Mouse (Mus musculus) neural tube, postnatal 0 days (tissue): ENCODE measurements around the gene Canx. TPM values are rescaled to one million over a fixed set of nuclear protein-coding genes. Genes with fewer than 3 reads are reported as not detected.

Experiments
- microRNA counts: library from miRNA; unstranded; fragments of <30 nt; microRNA quantifications from one replicate; lab custom pipeline; 2015
- microRNA-seq: library from miRNA; unstranded; fragments of <30 nt; microRNA quantifications from one replicate; pipeline ENCODE4, GENCODE M21; 2016
- polyA plus RNA-seq: library from polyadenylated mRNA; unstranded; fragments of >200 nt; fragmentation: Nextera tagmentation; extraction: Ambion mirVana; gene quantifications from 2 replicates; pipeline ENCODE4 v1.2.1, GENCODE M21; 2015

Gene Canx
- polyA plus RNA-seq = 247 TPM in 2 replicates

DNA sequence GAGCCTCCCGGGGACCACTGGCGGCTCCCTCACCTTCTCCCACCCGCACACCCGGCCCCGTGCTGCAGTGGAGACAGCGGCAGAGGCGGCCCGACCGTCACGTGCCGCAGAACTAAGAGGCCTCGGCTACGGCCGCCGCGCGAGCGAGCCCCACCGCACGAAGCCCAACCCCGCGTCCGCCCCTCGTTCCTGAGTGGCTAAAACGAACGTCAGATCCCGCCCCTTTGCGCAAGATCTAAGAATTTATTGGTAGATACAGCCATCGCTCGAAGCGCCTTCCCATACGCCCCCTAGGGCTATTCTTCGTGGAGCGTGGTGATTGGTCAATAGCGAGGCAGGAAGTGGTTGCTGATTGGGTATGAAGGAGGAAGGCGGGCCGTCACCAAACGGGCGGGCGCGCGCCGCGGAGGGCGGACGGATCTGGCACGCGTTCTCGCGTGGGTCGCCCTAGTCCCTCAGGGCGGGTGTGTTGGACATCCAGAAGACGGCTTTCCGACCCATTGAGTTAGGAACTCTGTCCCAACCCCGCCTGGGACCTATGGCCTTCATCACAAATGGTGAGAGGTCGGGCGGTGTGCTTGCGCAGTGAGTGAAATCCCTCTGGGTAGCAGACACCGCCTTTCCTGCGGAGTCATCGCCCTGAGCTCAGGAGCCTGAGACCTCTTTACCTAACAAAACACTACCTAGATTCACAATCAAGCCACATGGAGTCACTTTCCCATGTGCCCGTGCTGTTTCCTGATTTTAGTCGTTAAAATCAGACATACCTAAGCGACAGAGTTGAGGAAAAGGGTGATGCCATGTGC lies at the start of gene Canx:
TSS of gene Canx (minus strand) at position 178 of the 806 bp plus-strand sequence.

DNA sequence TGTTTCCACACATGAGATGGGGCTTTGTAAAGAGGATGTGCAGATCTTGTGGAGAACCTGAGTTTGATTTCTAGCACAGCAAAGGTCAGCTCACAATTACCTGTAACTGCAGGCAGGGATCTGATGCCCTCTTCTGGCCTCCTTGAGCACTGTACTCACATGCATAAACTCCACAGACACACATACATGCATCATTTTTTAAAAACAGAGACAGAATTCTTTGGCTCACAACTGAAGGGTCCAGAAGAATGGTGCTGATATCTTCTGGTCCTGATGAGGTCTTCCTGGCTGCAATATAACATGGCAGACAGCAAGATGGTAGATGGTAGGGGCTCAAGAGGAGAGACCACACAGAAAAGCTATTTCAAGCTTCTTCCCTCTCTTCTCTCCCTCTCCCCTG lies 28.7 kb upstream of the Canx start, which contains the start of gene Cby3:
TSS of gene Cby3 (plus strand) at position 301 of the 400 bp plus-strand sequence.

DNA sequence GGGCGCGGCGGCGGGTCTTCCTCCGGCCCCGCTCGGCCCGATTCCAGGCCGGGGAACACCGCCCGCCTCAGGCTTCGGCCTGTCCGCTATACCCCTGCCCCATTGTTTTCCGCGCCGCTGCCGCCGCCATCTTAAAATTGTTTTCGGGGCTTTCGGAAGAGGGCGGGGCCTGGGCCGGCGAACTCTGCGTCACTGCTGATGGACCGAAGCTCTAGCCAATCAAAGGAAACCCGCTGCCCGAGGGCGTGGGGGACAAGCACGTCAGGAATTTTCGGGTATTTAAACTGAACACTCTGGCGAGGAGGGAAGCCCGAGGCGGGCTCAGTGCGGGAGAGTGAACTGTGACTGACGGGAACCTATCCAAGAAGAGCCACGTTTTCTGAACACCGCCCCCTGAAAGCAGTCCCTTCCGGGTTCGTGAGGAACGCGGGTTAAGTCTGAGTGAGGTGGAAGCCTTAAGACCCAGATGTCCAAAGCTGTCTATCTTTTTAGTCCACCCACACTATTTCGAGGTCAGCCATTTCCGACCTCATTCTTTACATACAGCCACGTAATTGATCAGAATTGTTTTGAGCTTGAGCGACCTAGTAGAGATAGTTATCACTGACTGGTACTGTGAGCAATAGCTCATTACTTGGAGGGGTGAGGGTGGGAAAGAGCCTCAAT lies 33.1 kb downstream of the Canx start, which contains the start of gene Maml1:
TSS of gene Maml1 (minus strand) at position 122 of the 666 bp plus-strand sequence.

MicroRNAs within 50 kb of the gene (microRNA counts, 519-probe panel; counts per million panel counts)
- 4,356 counts per million, percentile 42 among the panel's probes with 10 or more counts for microRNA mmu-miR-804 (lab: Ali Mortazavi, UCI)

Small RNA genes lying within 50 kb of the gene (microRNA-seq; reads per million reads assigned to microRNA genes)
- gene Mir804 = not detected

Other genes starting within 250 kb of the Canx start
- 28.9 and 32.1 TPM in 2 replicates for gene Tbc1d9b, start 194.3 kb downstream of the Canx start, polyA plus RNA-seq
- gene Mrnip, start 151.2 kb downstream of the Canx start, polyA plus RNA-seq = 33.8 and 40.5 TPM in 2 replicates
- 442 and 490 TPM in 2 replicates for gene Sqstm1, start 114.8 kb downstream of the Canx start, polyA plus RNA-seq
- gene Mgat4b, start 114.8 kb downstream of the Canx start, polyA plus RNA-seq = 90.2 and 107 TPM in 2 replicates
- gene Ltc4s, start 87.1 kb downstream of the Canx start, polyA plus RNA-seq = 8.9 and 10.1 TPM in 2 replicates
- 1.8 and 2.1 TPM in 2 replicates for gene Maml1, start 33.4 kb downstream of the Canx start, polyA plus RNA-seq
- gene Cby3, start 28.8 kb upstream of the Canx start, polyA plus RNA-seq = 1.9 and 2.4 TPM in 2 replicates
- 188 and 245 TPM in 2 replicates for gene Hnrnph1, start 51.3 kb upstream of the Canx start, polyA plus RNA-seq
- gene Rufy1, start 105.5 kb upstream of the Canx start, polyA plus RNA-seq = 21.9 and 26.0 TPM in 2 replicates